Mouse (Mus musculus): ENCODE data around the gene Gm8356. TPM values are rescaled to one million over a fixed set of nuclear protein-coding genes. Genes with fewer than 3 reads are reported as not detected.

Gm8356 gene
- polyA plus RNA-seq (2015; fragmentation: Nextera tagmentation; extraction: Ambion mirVana): not detected in 2 replicates

GRCm38 (mm10) chr14:6537190-6537589 is at the start of gene Gm8356:
Gene Gm8356 (minus strand): TSS chr14:6537290.

Other genes with a start within 250 kb of the Gm8356 start
- not detected in 2 replicates for gene Gm21103, start 232.4 kb downstream of the Gm8356 start, polyA plus RNA-seq (2015; fragmentation: Nextera tagmentation; extraction: Ambion mirVana)
- not detected in 2 replicates for gene Gm3618, start 193.6 kb downstream of the Gm8356 start, polyA plus RNA-seq (2015; fragmentation: Nextera tagmentation; extraction: Ambion mirVana)
- not detected in 2 replicates for gene Gm16440, start 147.0 kb downstream of the Gm8356 start, polyA plus RNA-seq (2015; fragmentation: Nextera tagmentation; extraction: Ambion mirVana)
- 0.79 and 1.1 TPM in 2 replicates for gene Gm3591, start 124.8 kb downstream of the Gm8356 start, polyA plus RNA-seq (2015; fragmentation: Nextera tagmentation; extraction: Ambion mirVana)
- not detected in 2 replicates for gene Gm3594, start 92.7 kb downstream of the Gm8356 start, polyA plus RNA-seq (2015; fragmentation: Nextera tagmentation; extraction: Ambion mirVana)
- gene Gm3629, start 53.3 kb upstream of the Gm8356 start, polyA plus RNA-seq (2015; fragmentation: Nextera tagmentation; extraction: Ambion mirVana): 0.19 and 0.30 TPM in 2 replicates
- gene Gm3460, start 85.1 kb upstream of the Gm8356 start, polyA plus RNA-seq (2015; fragmentation: Nextera tagmentation; extraction: Ambion mirVana): not detected in 2 replicates
- gene Gm10251, start 146.9 kb upstream of the Gm8356 start, polyA plus RNA-seq (2015; fragmentation: Nextera tagmentation; extraction: Ambion mirVana): not detected in 2 replicates
- gene Gm8050, start 183.0 kb upstream of the Gm8356 start, polyA plus RNA-seq (2015; fragmentation: Nextera tagmentation; extraction: Ambion mirVana): not detected in 2 replicates
- 2.6 and 3.8 TPM in 2 replicates for gene Gm3636, start 205.0 kb upstream of the Gm8356 start, polyA plus RNA-seq (2015; fragmentation: Nextera tagmentation; extraction: Ambion mirVana)
- not detected in 2 replicates for gene Gm8362, start 237.1 kb upstream of the Gm8356 start, polyA plus RNA-seq (2015; fragmentation: Nextera tagmentation; extraction: Ambion mirVana)

Measured in urinary bladder, postnatal 0 days (tissue).